Mouse (Mus musculus) erythroblast, embryonic 14.5 days (primary cell): ENCODE measurements around the gene Aph1a.
"Not testable (repeated sequence)": the region's sequence is repeated elsewhere in the genome, so short reads cannot be mapped to it uniquely, and the experiment has no call there.

Experiments used
- GATA1 ChIP-seq: IDR thresholded peaks from 2 replicates; pipeline ENCODE4 v1.6.1; 2012; ENCODE audit warnings: low read length, inconsistent platforms, mixed read lengths
- TAL1 ChIP-seq: IDR thresholded peaks from 3 replicates; pipeline ENCODE4 v1.6.1; 2012; ENCODE audit warnings: low read length, inconsistent platforms, mixed read lengths

DNA sequence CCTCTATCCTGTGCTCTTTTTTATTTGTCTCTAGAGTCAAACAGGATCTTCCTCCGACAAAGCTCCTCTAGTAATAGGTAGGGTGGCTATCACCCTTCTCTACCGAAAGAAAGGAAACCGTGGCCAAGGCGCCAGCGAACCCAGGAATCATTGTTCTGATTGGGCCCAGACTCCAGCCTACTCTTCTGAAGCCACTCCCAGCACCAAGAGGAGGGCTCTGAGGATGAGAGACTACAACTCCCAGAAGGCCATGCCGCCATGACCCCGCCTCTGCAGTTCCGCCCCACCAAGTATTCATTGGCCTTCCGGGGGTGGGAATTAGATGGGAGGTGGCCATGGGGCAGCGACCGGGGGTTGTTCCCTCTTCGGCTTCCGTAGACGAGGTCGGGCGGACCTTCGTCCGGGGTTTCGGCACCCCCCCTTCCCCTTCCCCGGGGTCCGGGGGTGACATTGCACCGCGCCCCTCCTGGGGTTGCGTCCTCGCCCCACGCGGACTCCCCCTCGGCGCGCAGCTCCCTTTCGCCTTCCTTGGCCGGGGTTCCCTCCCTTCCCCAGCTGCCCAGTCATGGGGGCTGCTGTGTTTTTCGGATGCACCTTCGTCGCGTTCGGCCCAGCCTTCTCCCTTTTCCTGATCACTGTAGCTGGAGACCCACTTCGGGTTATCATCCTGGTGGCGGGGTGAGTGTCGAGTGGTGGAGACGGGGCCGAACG is at the start of gene Aph1a:
- not testable (repeated sequence) for TF ChIP-seq GATA1, TAL1
